Mouse (Mus musculus): Measurements from ENCODE around the gene Liph.

- peak; percentile 30; the same call in 1 of the 2 replicates for TF ChIP-seq CTCF (IDR thresholded peaks at IDR 0.05; ENCODE audit: low read depth)
- TF ChIP-seq EP300 (IDR thresholded peaks at IDR 0.05; ENCODE audit: low read depth) = no peak
Measured at GRCm38 (mm10) chr16:22001172-22001571, 5.7 kb upstream of the Liph start.

Measured in liver, postnatal 0 days (tissue).